Mouse (Mus musculus): ENCODE data around the gene Gm10337.

Gene Gm10337

DNA sequence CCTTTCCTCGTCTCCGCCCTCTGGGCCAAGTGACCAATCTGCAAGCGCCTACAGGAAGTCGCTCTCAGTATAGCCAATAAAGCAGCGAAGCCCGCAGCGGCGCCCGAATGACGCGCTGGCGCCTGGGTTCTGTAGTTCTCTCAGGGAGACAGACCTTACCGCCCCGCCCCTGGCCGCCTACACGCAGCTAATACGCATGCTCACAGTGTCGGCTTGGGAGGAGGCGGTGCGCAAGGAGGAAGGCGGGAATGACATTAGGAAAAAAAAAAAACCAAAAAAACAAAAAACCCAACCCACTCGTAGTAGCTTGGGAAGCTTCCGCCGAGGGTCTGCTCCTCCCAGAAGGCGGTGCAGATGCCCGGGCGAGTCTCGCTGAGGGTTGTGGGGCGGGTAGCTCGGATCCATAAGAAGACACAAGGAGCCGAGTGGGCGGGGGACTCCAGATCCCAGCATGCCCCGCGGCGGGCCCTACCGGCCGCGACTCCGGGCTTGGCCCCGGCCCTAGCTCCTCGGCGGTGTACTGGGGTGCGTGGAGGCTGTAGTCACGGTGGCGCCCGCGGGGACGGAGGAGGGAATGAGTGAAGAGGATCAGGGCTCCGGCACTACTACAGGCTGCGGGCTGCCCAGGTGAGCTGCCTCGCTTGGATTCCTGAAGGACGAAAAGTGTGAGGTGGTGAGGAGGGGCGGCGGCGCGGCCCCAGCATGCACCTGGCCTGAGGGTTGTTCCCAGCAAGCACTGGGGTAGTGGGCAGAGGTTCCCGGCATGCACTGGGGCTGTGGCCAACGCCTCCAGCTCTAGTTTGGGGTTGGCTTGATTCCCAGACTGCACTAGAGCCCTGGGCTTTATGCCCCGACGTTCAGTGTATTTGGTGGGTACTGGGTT is 14.7 kb downstream of the Gm10337 start, which contains the start of gene Tarbp2:
TSS of gene Tarbp2 (plus strand) at position 217 of the 883 bp plus-strand sequence.
- DNase-seq = peak; percentile 99

- no peak for DNase-seq
These were observed 15.3 kb downstream of the Gm10337 start for GRCm38 (mm10) chr15:102518859-102519201.

DNA sequence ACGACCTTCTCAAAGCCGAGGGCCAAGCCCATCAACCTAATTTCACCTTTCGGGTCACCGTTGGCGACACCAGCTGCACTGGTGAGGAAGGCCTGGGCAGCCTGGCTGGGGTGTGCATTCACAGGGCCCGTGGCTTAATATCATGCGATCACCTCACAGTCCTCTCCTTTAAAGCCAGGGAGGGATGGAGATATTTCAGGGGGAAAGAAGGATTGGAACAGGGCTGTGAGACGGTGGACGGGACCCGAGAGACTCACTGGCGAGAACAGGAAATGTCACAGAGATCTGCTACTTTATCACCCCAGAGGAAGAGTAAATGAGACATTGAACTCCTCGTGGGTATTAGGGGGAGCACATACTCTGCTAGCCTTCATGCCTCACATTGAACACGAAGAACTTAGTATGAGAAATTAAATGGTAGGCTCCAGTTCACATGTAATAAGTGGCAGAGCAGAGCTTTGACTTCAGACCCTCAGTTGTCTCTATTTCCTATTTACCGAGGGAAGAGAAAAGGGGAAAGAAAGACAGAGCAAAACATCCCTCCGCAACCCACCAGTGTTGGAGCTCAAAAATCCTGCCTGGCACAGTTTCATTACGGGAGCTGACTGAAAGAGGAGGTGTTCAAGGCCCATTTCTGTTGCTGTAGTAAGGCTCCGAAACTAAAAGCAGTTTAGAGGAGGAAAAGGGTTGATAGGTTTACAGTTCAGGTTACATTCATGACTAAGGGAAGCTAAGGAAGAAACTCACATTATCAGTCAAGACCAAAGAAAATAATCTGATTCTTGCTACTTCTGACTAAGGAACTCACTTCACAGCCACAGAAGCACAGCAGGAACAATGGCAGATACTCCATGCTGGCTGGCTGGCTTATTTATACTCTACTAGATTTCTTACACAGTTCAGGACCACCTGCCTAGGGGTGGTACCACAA is 16.0 kb downstream of the Gm10337 start:
- DNase-seq = no peak

DNA sequence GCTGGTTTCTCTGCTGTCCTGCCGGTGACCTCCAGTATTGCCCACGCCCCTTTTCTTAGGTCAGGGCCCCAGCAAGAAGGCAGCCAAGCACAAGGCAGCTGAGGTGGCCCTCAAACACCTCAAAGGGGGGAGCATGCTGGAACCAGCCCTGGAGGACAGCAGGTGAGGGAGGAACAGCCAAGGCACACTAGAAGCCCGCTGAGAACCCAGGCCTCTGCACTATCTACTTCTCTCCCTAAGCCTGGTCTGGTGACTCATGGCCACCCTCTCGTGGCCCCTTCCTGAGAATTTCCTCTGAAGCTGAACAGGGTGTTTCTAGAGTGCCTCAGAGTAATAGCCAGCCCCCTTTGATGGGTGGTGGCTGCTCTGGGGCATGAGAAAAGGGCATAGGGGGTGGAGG is 16.9 kb downstream of the Gm10337 start:
- DNase-seq = peak in 1 of 2 experiments; percentile 47

DNA sequence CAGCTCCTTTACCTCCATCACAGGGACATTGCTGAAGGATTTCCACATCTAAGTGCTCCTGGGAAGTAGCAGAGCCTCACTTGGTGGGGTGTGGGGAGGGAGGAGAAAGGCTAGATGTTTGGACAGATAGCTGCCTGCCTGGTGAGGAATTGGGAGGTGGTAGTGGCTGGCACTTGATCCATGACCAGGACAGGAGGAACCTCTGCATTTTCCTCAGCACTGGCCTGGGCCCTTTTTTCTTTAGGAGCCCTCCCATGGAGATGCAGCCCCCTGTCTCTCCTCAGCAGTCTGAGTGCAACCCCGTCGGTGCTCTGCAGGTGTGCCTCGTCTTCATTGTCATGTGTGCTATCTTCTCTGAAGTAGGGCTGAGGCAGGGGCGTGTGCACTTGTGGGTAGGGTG is 18.0 kb downstream of the Gm10337 start:
- no peak for DNase-seq

- DNase-seq = peak; percentile 86 to 90
These were observed 21.5 kb downstream of the Gm10337 start, which contains the start of gene Npff for GRCm38 (mm10) chr15:102524892-102525485. TSS of gene Npff (minus strand) at chr15:102524942.

GRCm38 (mm10) chr15:102526111-102527002 is 22.8 kb downstream of the Gm10337 start:
- no peak for DNase-seq

- no peak for DNase-seq
These were observed 24.4 kb downstream of the Gm10337 start for GRCm38 (mm10) chr15:102527936-102528335.

GRCm38 (mm10) chr15:102528396-102528795 is 24.9 kb downstream of the Gm10337 start:
- DNase-seq = no peak

DNA sequence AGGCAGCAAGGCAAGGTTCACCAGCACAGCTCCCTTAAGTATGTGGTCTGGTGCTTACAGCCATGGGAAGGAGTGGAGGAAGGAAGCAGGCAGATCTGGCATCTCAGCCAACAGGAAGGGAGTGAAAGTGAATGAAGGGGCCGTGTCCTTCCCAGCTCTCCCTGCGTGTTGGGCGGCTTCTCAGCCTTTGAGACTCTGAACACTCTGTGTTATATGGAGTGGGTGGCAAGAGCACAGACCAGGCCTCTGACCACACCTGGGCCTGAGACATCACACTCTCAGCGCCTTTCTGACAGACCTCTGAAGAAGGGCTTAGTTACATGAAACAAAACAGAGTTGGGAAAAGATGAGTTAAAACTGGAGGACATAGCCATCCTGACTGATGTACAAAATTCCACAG is 27.0 kb downstream of the Gm10337 start:
- DNase-seq = no peak

DNA sequence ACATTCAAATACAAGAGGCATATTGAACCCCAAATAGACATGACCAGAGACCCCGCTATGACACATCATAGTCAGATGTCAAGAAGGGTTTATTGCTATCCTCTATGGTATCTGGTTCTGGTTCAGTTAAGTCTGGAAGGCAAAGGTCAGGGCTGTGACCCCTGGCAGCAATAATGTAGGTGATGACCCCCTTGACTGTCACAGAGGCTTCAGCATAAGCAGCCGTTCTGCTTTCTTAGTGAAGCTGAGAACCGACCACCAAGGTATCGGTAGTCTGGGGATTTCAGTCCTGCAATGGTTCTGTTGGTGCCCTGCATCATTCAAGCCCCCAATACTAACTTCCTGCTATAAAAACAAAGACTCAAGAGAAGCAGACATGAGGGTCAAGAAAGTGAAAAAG is 28.1 kb downstream of the Gm10337 start:
- no peak for DNase-seq

DNA sequence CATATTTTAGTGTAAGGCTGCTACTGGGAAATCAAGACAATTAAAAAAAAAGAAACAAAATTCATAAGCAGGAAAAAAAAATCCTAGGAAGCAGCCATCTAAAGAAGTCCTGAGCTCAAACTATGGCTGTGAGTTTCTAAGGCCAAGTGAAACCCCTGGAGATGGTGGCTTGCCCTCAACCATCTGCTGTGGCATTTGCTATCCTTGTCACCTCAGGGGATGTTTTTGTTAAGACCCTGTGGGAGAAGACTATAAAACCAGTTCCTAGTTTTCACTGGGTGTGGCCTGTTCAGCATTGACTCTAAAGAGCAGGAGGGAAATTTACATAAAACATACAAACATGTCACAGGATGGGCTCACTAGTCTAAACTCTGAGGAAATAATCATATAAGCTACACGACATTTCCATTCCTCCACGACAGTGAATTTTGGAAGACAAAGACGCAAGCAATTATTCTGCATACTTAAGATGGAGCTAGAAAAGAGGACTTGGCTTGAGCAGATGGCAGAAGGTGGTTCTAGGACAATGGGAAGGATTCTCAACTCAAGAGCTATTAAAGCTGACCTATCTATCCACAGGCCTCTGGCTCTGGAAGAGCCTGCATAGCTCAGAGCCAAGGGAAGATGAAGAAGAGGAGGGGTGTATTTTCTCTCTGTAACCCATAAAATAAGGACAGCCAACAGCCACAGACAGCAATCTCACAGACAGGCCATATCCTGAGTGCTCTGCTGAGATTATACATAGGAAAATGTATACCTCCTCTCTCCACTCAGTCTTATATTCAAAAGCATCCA is 28.8 kb downstream of the Gm10337 start:
- peak in 1 of 2 experiments; percentile 52 for DNase-seq

- no peak for DNase-seq
These were observed 30.4 kb downstream of the Gm10337 start for GRCm38 (mm10) chr15:102533926-102534325.

- DNase-seq = peak; percentile 89 to 97
These were observed 41.3 kb downstream of the Gm10337 start for GRCm38 (mm10) chr15:102544801-102545200.

- DNase-seq = peak in 1 of 2 experiments; percentile 51
These were observed 42.7 kb downstream of the Gm10337 start for GRCm38 (mm10) chr15:102546246-102546645.

GRCm38 (mm10) chr15:102546677-102547427 is 43.3 kb downstream of the Gm10337 start:
- DNase-seq = peak; percentile 94 to 99

GRCm38 (mm10) chr15:102547478-102547877 is 44.0 kb downstream of the Gm10337 start:
- DNase-seq = peak; percentile 85 to 93

DNA sequence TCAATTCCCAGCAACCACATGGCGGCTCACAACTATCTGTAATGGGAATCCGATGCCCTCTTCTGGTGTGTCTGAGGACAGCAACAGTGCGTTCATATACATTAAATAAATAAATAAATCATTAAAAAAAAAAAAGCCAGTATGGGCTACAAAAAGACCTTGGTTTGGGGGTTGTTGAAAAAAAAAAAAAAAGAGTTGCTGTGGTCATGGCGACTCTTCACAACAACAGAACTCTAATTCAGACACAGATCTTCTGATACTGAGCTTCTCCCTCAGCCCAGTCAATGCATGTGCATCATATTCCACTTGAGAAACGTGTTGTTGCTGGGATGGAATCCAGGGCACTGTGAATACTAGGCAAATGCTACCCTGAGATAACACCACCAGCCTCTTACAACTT is 49.1 kb downstream of the Gm10337 start:
- no peak for DNase-seq
